Mouse (Mus musculus) megakaryocyte-erythroid progenitor cell, adult 5-6 weeks (primary cell): ENCODE data around the gene Fam219b. TPM values are rescaled to one million over a fixed set of nuclear protein-coding genes. Genes with fewer than 3 reads are reported as not detected.

Source experiments
- ATAC-seq: replicated peaks from 2 replicates; pipeline ENCODE4 v1.8.0; 2016; ENCODE audit warnings: mild to moderate bottlenecking, inconsistent platforms; ENCODE audit not compliant: severe bottlenecking, poor library complexity, low FRiP score, low TSS enrichment
- total RNA-seq, 2 experiments: library from RNA; stranded (forward) in 1 of 2; stranded (reverse) in 1 of 2; fragments of 200-1000, 215-1000 nt in 1 of 2; fragments of >200 nt in 1 of 2; fragmentation: Nextera tagmentation in 1 of 2; gene quantifications; 2 replicates each; pipeline ENCODE4 v1.2.3; 2014 to 2017

Fam219b gene
- total RNA-seq, 2 experiments from 2014 or later, result 9.2 to 12.7 TPM

DNA sequence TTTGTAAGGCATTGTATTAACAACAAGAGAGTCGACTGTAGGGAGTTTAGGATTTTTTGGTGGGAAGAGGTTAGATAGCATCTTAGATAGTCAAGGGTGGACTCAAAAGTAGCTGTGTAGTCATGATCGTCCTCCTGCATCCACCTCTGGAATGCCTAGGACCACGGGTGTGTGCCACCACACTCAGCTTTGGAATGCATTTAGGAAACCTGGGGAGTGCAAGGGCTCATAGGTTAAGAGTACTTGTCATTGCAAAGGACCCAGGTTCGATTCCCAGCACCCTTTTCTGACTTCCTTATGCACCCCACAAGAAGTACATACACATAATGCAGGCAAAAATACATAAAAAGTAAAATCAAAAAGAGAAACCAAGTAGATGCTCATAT lies 14.5 kb upstream of the Fam219b start:
- ATAC-seq, result no peak

DNA sequence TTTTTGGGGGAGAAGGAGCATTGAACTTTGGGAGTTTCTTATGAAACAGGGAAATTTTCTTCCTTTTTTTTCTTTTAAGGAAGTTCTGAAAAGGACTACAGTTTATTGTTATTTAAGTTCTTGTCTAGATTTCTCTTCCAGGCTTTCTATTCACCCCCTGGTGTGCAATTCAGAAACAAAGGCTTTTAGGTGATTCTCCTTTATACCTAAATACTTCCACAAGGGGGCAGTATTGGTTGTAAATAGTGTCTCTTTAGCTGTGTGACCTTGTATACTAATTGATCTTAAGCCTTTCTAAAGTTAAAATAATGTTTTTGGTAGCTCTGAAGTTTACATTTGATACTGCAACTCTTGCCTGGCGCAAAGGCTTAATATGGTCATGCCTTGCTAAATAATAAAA lies 13.6 kb upstream of the Fam219b start:
- ATAC-seq, result 0 out of 2 replicates have a peak, but pooled peaks have one; percentile 46

- no peak for ATAC-seq
Measured at GRCm38 (mm10) chr9:57524439-57524838, 12.9 kb upstream of the Fam219b start.

DNA sequence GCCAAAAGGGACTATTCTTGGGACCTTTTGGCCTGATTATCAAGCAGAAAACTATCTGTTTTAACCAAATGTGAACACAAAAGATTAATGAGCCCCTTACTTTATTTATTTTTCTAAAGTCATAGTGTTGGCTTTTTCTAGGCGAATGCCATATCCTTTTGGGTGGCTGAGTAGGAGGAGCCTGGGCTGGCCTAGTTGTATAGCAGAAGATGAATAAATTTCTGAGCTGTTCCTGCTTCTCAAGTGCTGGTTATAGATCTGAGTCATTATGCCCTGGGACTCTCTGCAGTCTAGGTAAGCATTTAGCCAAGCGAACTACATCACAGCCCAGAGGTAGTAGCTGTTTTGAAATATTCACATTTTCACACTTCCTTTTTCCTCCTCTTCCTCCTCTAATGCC lies 11.8 kb upstream of the Fam219b start:
- ATAC-seq, result no peak

GRCm38 (mm10) chr9:57526435-57526834 lies 10.9 kb upstream of the Fam219b start:
- no peak for ATAC-seq

DNA sequence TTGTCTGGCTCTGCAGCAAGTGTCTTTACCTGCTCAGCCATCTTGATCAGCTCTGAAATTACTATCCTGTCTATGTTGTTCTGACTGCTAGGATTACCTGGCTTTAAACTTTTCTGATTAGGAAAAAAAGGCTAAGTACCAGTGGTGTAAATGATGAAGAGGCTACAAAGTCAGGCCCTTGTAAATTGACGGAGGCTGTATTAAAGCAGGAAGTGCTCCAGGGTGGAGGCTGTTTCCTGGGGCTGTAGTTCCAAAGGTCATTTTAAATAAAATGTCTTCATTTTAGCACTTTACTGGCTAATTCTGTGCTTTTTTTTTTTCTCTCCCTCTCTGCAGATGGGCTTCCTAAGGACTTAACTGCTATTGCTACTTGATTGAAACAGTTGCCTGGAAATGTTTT lies 5.4 kb upstream of the Fam219b start:
- no peak for ATAC-seq

- no peak for ATAC-seq
Measured at GRCm38 (mm10) chr9:57536362-57536761, 966 bp upstream of the Fam219b start.

- no peak for ATAC-seq
Measured at GRCm38 (mm10) chr9:57537728-57538181, 427 bp downstream of the Fam219b start.

- ATAC-seq, result no peak
Measured at GRCm38 (mm10) chr9:57539550-57539949, 2.2 kb downstream of the Fam219b start.

- 0 out of 2 replicates have a peak, but pooled peaks have one; percentile 23 for ATAC-seq
Measured at GRCm38 (mm10) chr9:57541312-57541711, 4.0 kb downstream of the Fam219b start.

- ATAC-seq, result no peak
Measured at GRCm38 (mm10) chr9:57543951-57544350, 6.6 kb downstream of the Fam219b start.

DNA sequence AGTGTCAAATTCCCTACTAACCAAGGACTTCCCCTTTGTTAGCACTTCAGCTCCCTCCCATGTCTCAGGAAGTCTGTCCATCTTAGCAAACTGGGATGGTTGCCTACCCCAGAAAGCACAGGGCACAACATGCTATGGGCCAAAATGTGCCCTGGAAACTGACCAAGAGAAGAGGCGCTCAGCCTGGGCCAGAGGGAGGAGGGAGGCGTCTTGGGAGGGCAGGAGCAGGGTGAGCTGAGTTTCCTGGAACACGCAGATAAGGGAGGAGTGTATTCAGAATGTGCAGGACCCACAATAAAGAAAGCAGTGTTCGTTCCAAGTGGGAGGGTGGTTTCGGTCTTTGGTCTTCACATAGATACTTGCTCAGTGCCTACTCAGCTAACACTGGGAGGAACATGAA lies 10.0 kb downstream of the Fam219b start:
- peak; percentile 75 for ATAC-seq

GRCm38 (mm10) chr9:57547869-57548268 lies 10.5 kb downstream of the Fam219b start:
- no peak for ATAC-seq

DNA sequence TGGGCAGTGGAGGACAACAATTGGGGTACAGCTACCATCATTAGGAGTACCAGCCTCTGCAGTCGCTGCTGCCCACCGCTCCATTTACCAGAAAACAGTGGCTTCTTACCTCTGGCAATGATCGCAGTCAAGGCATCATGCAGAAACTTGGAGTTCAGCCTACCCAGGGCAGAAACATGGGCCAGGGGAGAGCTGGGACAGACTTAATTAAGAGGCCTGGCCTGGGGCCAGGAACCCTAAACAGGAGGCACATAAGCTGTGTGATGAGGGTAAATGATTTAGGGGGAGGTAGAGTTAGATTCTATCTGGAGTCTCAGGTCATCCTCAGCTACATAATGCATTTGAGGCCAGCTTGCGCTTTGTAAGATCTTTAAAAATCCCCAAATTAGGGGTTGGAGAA lies 11.9 kb downstream of the Fam219b start:
- no peak for ATAC-seq

DNA sequence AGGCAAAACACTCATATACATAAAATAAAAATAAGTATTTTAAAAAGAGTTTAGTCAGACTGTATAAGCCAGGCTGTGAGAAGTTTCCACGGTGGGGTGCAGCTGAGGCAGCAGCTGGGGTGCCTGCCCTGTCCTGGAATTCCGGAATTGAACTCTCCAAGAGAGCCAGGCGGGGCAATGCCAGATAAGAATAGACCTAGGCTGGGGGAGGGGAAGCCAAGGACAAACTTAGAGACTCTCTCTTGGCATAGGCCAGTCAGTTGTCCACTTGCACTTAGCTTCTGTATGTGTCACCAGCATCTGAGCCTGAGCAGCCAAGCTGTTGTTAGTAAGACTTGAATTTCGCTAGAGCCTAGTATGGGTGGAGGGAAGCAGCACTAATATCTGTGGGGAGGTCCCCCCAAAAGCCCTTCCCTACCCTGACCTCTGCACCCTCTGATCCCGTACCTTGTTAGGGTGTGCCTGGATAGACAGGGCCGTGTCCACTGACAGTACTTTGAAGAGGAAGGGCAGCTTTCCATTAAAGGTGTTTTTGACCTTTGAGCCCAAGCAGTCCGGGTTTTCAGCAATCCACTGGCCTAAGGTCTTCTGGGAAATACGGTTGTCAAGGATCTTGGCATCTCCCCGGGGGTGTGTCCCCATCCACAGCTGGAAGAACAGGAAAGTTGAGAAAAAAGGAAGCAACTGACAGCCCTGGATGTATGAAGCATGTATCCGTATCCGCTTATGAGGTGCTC lies 13.0 kb downstream of the Fam219b start:
- ATAC-seq, result no peak

GRCm38 (mm10) chr9:57552139-57552887 lies 15.0 kb downstream of the Fam219b start, which contains the start of gene Mpi:
TSS of gene Mpi (minus strand) at chr9:57552763.
- ATAC-seq, result no peak; the same call in 1 of the 2 replicates

GRCm38 (mm10) chr9:57553119-57553518 lies 15.8 kb downstream of the Fam219b start:
- ATAC-seq, result no peak

GRCm38 (mm10) chr9:57554753-57555152 lies 17.4 kb downstream of the Fam219b start:
- no peak for ATAC-seq

GRCm38 (mm10) chr9:57557215-57557614 lies 19.9 kb downstream of the Fam219b start:
- ATAC-seq, result no peak

DNA sequence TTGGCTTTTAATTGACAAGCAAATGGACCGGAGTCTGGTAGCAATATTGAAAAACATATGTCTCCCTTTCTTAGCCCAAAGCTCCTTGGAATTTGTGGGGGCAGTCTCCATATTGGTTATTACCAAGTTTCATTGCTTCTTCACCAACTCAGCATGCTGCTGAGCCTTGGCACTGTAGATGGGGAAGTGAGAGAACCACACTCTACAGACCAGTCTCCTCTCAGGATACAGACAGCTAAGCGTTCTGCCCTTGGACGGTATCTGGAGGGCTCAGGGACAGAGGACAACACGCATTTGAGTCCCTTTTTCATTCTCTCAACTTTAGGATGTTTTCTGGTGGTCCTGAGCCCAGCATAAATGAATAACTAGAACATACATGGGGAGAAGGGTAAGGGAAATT lies 21.3 kb downstream of the Fam219b start:
- no peak for ATAC-seq

DNA sequence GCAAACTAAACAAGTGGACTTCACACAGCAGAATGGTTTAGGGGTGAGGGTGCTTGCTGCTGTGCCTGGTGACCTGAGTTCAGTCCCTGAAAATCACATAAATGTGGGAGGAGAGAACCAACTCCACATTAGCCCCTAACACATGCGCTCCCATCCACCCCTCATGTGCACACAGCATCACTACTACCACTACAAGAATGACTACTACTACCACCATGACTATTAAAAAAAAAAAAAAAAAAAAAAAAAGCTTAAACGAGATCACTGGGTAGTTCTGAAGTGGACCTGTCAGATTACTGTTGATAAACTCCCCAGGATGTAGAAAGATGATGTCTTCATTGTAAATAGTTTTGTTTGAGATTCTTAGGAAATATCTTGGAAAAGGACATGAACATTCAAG lies 22.2 kb downstream of the Fam219b start:
- no peak for ATAC-seq
